Mouse (Mus musculus) intestine, embryonic 16.5 days (tissue): ENCODE data around the gene Eif2b4. TPM values are rescaled to one million over a fixed set of nuclear protein-coding genes. Genes with fewer than 3 reads are reported as not detected.
A peak's percentile ranks its signal among the peaks of the same experiment; 100 is the strongest.

ENCODE experiments used
- ATAC-seq: fragments of 200-750 bp; cut with Nextera tagmentation; 2 replicates; pipeline ENCODE4 v1.8.0; 2017; ENCODE audit warnings: moderate TSS enrichment, moderate library complexity
- H3K27ac ChIP-seq: fragments of 300-500 bp; sonication (generic); 2 replicates; pipeline ENCODE4 v1.5.1; 2014; ENCODE audit warnings: mild to moderate bottlenecking, low read length
- H3K27me3 ChIP-seq: fragments of 300-500 bp; sonication (generic); replicated peaks from 2 replicates; pipeline ENCODE4 v1.6.1; 2014; ENCODE audit warnings: low read length, control low read depth, mixed read lengths; ENCODE audit not compliant: control insufficient read depth, insufficient read depth
- H3K36me3 ChIP-seq: fragments of 300-500 bp; sonication (generic); 2 replicates; pipeline ENCODE4 v1.6.1; 2014; ENCODE audit warnings: low read length, control low read depth; ENCODE audit not compliant: control insufficient read depth, insufficient read depth
- H3K4me1 ChIP-seq: fragments of 300-500 bp; sonication (generic); 2 replicates; pipeline ENCODE4 v1.6.1; 2014; ENCODE audit warnings: low read length, control low read depth, mixed read lengths; ENCODE audit not compliant: control insufficient read depth, insufficient read depth
- H3K4me2 ChIP-seq: fragments of 300-500 bp; sonication (generic); 2 replicates; pipeline ENCODE4 v1.6.1; 2014; ENCODE audit warnings: low read depth, low read length, control low read depth
- H3K4me3 ChIP-seq: fragments of 300-500 bp; sonication (generic); 2 replicates; pipeline ENCODE4 v1.5.1; 2014; ENCODE audit warnings: mild to moderate bottlenecking, low read length
- H3K9ac ChIP-seq: fragments of 300-500 bp; sonication (generic); 2 replicates; pipeline ENCODE4 v1.6.1; 2014; ENCODE audit warnings: low read depth, low read length
- H3K9me3 ChIP-seq: fragments of 300-500 bp; sonication (generic); 2 replicates; pipeline ENCODE4 v1.6.1; 2016; ENCODE audit warnings: low read length, control low read depth; ENCODE audit not compliant: control insufficient read depth
- WGBS: fragments of 180-500 bp; shearing (Covaris S2); extraction: QIAGEN DNeasy Blood & Tissue Kit; methylation state at CpG from one replicate; pipeline ENCODE4 v1.1.7; 2014; 5-methylcytosine and 5-hydroxymethylcytosine counted together
- polyA plus RNA-seq: library from polyadenylated mRNA; unstranded; fragments of >200 nt; fragmentation: Nextera tagmentation; extraction: Ambion mirVana; gene quantifications from 2 replicates; pipeline ENCODE4 v1.2.1, GENCODE M21; 2015

Gene Eif2b4
- polyA plus RNA-seq, 1 experiment from 2014 or later, result 67.1 TPM

DNA sequence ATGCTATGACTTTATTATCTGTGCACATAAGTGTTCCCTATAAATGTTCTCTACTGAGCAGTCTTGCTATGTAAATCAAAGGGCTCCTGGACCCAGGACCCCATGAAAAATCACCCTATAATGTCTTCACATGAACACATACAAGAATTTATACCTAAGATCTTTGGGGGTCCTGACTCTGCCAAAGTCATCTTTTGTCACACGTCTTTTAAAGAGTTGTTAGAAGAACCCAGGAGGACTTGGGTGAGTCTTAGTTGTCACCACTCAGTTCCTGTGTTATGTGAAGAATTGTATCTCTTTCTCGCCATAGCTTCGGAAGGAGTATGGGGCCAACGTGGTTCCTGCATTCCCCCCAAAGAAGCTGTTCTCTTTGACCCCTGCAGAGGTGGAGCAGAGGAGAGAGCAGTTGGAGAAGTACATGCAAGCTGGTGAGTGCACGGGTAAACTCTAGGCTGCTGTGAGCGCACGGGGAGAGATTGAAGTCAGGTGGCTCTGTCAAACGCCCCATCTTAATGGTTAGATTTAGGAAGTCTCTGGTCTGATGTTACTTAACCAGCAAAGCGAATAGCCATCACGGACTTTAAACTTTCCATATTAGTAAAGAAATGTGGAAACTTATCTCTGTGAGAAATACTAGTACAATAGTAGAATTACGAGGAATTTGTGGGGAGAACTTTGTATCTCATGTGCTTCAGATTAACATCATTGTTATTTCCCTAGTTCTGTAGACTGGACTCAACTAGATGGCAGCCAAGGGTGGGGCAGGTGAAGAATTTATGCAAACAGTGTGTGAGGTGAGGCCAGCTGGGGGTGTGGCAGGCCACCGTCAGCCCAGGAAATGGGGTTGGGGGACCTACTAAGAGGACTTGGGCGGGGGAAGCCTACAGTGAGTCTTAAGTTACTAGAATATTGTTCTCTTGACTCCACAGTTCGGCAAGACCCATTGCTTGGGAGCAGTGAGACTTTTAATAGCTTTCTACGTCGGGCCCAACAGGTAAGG, 1.6 kb upstream of the Eif2b4 start:
- H3K4me2 ChIP-seq, result peak overlapping the region; percentile 49
- H3K9me3 ChIP-seq, result no peaks in the 10 kb centered on the region
- ATAC-seq, result no peak
- H3K27me3 ChIP-seq, result no peaks in the 10 kb centered on the region
- H3K36me3 ChIP-seq, result peaks cover 44% of the 10 kb centered on the region
- H3K27ac ChIP-seq, result peak overlapping the region; percentile 81; the same call in 1 of the 2 replicates
- peak overlapping the region; percentile 71 for H3K4me3 ChIP-seq
- H3K4me1 ChIP-seq, result peaks cover 23% of the 10 kb centered on the region
- 86% methylated on average over 16 of the region's 16 CpGs for WGBS
- H3K9ac ChIP-seq, result peak overlapping the region; percentile 88; the same call in 1 of the 2 replicates

DNA sequence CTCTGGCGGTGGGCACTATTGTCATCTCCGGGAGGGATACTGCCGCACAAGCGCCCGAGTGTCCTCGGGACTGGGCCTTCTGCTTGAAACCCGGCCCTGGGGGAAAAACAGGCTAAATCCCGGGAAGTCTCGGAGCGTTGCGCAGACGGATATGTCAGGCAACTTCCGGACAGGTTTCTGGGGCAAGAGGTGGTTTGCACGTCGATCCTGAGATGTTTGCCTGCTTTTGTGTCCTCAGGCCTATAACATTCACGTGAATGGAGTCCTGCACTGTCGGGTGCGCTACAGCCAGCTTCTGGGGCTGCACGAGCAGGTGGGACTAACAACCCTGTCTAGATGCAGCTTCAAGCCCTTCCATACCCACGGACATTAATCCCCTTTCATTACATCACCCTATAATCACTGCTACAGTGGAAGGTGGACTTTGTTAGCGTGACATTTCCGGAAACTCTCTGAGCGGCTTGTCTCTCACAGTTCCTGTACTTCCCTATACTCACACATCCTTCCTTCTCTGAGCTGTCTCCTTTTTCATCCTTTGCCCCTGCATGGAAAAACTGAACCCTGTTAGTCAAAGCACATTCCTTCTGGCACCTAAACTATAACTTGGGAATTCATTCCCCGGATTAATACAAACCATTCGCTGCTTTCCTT, 526 bp upstream of the Eif2b4 start:
- WGBS, result 9% methylated on average over 25 of the region's 25 CpGs
- ATAC-seq, result peak; percentile 3; the same call in 1 of the 2 replicates
- no peaks in the 10 kb centered on the region for H3K9me3 ChIP-seq
- H3K27me3 ChIP-seq, result no peaks in the 10 kb centered on the region
- H3K4me2 ChIP-seq, result peak overlapping the region; percentile 49
- H3K27ac ChIP-seq, result peak overlapping the region; percentile 81
- peaks cover 36% of the 10 kb centered on the region for H3K36me3 ChIP-seq
- H3K4me1 ChIP-seq, result peaks cover 23% of the 10 kb centered on the region
- peak overlapping the region; percentile 71 for H3K4me3 ChIP-seq
- peak overlapping the region; percentile 88 for H3K9ac ChIP-seq

DNA sequence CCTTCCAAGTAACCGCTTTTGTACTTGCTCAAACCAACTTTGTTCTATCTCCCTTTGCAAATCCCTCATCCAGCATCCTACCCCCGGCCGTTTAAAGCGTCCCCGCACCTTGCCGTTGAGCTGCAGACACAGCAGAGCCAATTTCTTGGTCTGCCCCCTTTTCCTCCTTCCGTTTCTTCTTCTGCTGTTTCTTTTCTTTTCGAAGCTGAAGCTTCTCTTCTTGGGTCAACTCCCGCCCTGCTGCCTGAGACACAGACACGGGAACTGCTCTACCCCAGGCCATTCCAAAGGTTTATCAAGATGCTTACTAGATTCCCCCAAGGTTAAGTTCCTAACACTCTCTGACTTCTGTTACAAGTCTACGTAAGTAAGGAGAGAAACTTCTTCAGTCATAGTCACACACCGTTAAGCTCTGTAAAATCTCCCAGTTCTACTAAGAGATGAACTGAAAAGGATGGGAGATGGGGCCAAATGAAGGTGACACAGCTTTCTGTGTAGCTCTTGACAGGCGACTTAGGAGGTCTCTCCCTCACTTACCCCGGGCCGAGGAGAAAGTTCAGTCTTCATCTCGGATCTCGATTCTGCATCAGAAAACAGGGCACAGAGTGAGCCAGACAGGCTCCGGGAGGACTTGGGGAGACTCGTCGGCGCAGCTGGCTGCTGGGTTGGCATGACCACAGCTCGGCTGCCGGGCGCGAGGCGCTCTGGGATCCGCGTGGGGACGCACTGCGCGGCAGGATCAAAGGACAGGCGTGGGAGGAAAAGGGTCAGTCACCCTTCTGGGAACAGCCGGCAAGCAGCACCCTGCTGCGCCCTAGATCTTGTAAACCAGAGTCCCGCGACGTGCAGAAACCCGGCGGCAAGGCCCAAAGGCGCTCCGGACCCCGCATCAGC, 938 bp downstream of the Eif2b4 start:
- peak overlapping the region; percentile 88 for H3K9ac ChIP-seq
- peak overlapping the region; percentile 71 for H3K4me3 ChIP-seq
- H3K4me2 ChIP-seq, result peak overlapping the region; percentile 87
- peaks cover 23% of the 10 kb centered on the region for H3K4me1 ChIP-seq
- H3K27ac ChIP-seq, result peak overlapping the region; percentile 88
- 11% methylated on average over 42 of the region's 42 CpGs for WGBS
- no peaks in the 10 kb centered on the region for H3K27me3 ChIP-seq
- peaks cover 32% of the 10 kb centered on the region for H3K36me3 ChIP-seq
- H3K9me3 ChIP-seq, result no peaks in the 10 kb centered on the region
- peak; percentile 76 for ATAC-seq

DNA sequence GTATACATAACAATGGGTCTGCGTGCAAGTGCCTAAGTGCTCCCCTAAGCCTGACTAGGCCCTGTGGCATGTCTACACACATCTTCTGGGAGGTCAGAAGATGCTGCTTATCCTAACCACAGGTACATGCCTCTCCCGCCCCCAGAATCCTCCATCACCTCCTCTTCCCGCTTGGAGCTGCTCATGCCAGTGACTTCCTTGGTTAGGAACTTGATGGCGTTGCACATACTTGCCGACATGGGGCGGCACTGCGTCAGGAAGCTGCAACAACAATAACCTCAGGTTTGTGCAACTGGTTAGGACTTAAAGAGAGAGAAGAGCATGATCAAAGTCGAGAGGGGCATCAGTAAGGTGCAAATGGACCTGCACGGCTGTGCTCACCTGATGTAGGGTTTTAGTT, 3.0 kb downstream of the Eif2b4 start:
- H3K9me3 ChIP-seq, result no peaks in the 10 kb centered on the region

DNA sequence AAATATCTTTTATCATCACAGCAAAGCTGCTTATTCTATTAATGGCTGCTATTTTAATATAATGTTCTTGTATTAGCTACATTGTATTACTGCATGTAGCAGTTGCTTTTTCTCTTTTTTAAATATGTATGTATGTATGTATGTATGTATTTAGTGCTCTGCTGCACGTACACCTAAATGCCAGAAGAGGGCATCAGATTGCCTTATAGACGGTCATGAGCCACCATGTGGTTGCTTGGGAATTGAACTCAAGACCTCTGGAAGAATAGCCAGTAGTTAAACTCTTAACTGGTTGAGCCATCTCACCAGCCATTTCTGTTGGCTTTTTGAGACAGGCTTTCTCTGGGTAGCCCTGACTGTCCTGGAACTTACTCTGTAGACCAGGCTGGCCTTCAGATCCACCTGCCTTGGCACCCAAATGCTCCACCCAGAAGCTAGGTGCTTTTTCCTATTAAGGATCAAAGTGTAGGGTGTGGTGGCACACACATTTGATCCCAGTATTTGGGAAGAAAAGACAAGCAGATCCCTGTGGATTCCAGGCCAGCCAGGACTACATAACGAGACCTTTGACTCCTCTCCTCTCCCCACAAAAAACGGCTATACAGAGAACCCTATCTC, 4.9 kb downstream of the Eif2b4 start:
- Histone ChIP-seq H3K9ac (no peak overlapping the region), H3K27me3 (no peaks in the 10 kb centered on the region), H3K27ac (no peak overlapping the region), H3K9me3 (no peaks in the 10 kb centered on the region), H3K4me2 (no peak overlapping the region), H3K4me3 (no peak overlapping the region), H3K36me3 (peaks cover 21% of the 10 kb centered on the region), H3K4me1 (peaks cover 11% of the 10 kb centered on the region; the same call in 1 of the 2 replicates)
- ATAC-seq, result no peak
- WGBS, result 79% methylated on average over 4 of the region's 4 CpGs

More for the DNA sequence above, 3.0 kb downstream of the Eif2b4 start:
- H3K4me3 ChIP-seq, result no peak overlapping the region
- peaks cover 22% of the 10 kb centered on the region for H3K4me1 ChIP-seq
- 90% methylated on average over 9 of the region's 9 CpGs for WGBS
- peaks cover 21% of the 10 kb centered on the region for H3K36me3 ChIP-seq
- H3K4me2 ChIP-seq, result no peak overlapping the region
- H3K27me3 ChIP-seq, result no peaks in the 10 kb centered on the region
- H3K9ac ChIP-seq, result no peak overlapping the region
- ATAC-seq, result no peak
- no peak overlapping the region for H3K27ac ChIP-seq

DNA sequence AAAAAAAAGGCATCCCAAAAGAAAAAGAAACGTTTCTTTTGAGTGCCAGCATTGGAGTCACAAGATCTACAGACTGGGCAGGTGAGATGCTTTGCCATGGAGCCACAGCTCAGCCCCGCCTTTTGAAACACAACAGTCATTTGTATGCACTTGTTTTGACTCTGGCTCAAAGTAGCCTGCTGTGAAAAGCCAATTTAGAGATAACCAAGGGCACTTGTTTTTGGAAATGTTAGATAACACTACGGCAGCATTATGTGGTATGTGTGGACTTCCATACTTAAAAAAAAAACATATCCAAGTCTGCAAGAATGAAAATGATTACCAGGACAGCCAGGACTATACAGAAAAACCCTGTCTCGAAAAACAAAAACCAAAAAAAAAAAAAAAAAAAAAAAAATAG, 9.6 kb downstream of the Eif2b4 start:
- Histone ChIP-seq H3K27me3 (no peaks in the 10 kb centered on the region), H3K27ac (no peak overlapping the region), H3K4me3 (no peak overlapping the region), H3K36me3 (peaks cover 14% of the 10 kb centered on the region), H3K9ac (no peak overlapping the region), H3K4me2 (no peak overlapping the region), H3K9me3 (no peaks in the 10 kb centered on the region), H3K4me1 (0 out of 2 replicates have a peak, but pooled peaks cover 3% of the 10 kb centered on the region)
- ATAC-seq, result no peak
- WGBS, result 54% methylated on average over 4 of the region's 4 CpGs

DNA sequence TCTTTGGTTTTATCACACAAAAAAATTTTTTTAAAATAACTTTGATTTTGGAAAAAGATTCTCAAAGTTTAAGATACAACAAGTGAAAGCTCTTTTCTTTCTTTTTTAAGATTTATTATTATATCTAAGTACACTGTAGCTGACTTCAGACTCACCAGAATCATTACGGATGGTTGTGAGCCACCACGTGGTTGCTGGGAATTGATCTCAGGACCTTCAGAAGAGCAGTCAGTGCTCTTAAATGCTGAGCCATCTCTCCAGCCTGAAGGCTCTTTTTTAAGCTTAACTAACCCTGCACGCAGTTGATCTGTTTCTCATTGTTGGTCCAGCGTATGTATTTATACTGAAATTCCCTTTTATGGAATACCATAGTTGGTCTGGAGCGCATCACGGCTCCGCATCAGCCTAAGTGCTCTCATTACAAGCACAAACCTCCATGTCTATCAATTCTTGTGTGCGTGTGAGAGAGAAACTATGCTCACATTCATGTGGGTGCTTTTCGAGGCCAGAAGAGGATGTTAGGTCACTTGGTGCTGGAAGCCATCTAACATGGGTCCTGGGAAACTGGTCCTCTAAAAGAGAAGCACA, 12.0 kb downstream of the Eif2b4 start:
- WGBS, result 87% methylated on average over 9 of the region's 9 CpGs

More for the DNA sequence above, 12.0 kb downstream of the Eif2b4 start:
- Histone ChIP-seq H3K36me3 (no peaks in the 10 kb centered on the region), H3K4me1 (0 out of 2 replicates have a peak, but pooled peaks cover 3% of the 10 kb centered on the region), H3K4me3 (no peak overlapping the region), H3K9me3 (no peaks in the 10 kb centered on the region), H3K4me2 (no peak overlapping the region), H3K9ac (no peak overlapping the region), H3K27ac (no peak overlapping the region), H3K27me3 (no peaks in the 10 kb centered on the region)
- no peak for ATAC-seq
